Mouse (Mus musculus): ENCODE results near the gene Epha10. TPM values are rescaled to one million over a fixed set of nuclear protein-coding genes. Genes with fewer than 3 reads are reported as not detected.

The Epha10 gene
- total RNA-seq, 2 experiments from 2014 or later = not detected

DNA sequence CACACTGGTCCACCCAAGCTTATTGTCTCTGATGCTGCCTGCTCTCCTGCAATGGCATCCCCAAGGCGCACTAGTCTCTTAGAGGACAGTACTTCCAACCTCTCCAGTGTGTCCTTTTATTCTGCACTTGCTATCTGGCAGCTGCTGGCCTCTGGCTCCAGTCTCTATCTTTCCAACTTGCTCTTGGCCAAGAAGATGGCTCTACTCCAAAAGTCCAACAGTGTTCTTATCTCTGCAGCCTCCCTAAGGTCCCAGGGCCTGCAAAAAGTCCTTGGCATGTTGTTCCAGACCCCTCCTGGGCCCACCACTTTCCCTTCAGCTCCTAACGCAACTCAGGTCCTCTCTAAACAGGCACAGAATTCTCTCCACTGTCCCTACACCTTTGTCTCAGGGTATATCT is 76.6 kb downstream of the Epha10 start:
- no peak for DNase-seq
- intact Hi-C loops (cut with DNase I; ENCODE audit: low total_unique reads) = no loop called here

DNA sequence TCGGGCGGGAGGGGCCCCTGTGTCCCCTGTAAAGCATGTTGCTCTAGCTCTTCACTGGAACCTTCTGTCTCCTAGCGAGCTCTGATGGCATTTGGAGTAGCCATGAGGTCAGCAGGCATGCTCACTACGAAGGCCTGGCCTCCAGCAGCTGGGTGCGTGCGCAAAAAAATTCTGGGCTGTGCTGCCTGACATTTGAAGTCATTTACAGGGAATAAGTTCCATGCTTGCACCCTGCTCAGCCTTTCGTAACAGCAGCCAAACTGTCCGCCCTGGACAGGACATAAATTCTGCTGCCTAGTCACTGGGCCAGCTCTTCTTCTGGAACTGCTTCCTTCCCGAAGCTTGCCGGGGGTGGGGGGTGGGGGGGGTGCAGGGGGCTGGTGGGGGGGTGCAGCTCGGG is 78.4 kb downstream of the Epha10 start:
- intact Hi-C loops (cut with DNase I; ENCODE audit: low total_unique reads) = no loop called here
- peak; percentile 29 for DNase-seq

DNA sequence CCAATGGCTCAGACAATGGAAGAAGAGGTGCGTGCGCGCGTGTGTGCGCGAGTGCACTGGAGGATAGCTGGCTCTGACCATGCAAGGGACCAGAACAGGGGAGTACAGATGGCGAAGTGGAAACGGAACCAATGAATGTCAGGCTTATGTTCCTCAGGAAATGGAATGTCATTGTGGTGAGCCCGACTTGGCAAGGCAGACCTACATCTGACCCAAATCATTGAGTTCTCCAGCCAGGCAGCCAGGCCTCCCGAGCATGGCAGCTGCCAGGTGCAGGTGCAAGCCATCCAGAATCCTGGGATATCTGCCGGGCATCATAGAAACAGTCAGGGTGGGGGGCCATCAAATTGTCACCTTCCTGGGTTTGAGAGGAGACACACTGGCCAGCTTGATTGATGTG is 80.2 kb downstream of the Epha10 start:
- intact Hi-C loops (cut with DNase I; ENCODE audit: low total_unique reads) = no loop called here

DNA sequence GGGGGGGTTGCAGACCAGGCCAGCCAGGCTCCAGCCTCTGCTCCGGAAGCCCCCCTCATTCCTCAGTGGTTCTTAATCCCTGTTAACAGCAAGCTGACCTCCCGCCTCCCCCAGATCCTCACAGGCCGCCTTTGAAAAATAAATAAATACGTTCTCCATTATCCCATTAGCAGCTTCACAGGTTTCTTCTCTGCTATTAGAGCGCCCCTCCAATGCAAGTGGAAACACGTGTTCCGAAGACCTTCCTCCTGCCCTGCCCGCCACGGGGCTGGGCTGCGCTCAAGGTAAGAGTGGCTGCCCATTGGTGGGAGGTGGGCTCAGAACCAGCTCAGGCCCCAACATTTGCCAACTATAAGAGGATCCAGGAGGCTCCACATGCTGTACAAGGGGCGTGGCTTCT is 81.9 kb downstream of the Epha10 start:
- intact Hi-C loops (cut with DNase I; ENCODE audit: low total_unique reads) = no loop called here
- DNase-seq = no peak

More for the DNA sequence above, 80.2 kb downstream of the Epha10 start:
- DNase-seq = no peak

DNA sequence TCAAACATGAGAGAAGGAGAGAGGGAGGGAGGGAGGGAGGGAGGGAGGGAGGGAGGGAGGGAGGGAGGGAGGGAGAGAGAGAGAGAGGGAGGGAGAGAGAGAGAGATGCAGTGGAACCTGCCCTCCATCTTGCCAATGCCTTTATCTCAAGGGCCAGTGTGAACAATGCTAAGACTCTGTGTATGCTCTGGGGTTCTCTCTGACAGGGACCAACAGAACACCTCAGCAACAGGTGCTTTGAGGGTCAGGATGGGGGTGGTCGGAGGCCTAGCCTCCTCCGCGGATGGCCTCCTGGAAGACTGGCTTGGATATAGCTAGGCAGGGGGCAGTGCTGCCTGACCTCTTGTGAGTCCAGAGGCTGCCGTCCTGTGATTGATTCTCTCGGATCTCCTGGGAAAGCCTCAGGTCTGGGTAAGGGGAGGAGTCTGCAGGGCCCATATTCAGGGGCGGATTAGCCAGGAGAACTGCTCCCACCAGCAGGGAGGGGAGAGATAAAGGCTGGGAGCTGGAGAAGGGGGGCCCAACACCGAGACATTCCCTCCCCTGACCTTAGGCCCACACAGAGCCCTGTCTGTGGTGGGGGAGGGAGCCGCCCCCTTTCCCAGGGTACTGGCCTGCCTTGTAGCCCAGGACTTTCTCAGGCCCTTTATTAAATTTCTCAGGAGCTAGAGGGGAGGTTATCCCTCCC is 84.4 kb downstream of the Epha10 start:
- DNase-seq = no peak
- intact Hi-C loops (cut with DNase I; ENCODE audit: low total_unique reads) = no loop called here

Other genes with a start within 250 kb of the Epha10 start
- 1 to 10 TPM; 1.3 to 2.2 TPM for gene Pou3f1, start 224.1 kb upstream of the Epha10 start, total RNA-seq (2021)
- gene Utp11, start 187.3 kb upstream of the Epha10 start, total RNA-seq (2021) = 10 to 100 TPM; 16.5 to 20.4 TPM
- 100 to 1,000 TPM in 1 of 2 experiments, 10 to 100 TPM in 1; 77.5 to 112 TPM for gene Fhl3, start 180.2 kb upstream of the Epha10 start, total RNA-seq (2021)
- gene Sf3a3, start 166.1 kb upstream of the Epha10 start, total RNA-seq (2021) = 10 to 100 TPM; 14.7 to 17.4 TPM
- gene Inpp5b, start 139.0 kb upstream of the Epha10 start, total RNA-seq (2021) = 1 to 10 TPM; 8.7 to 9.4 TPM
- gene Mtf1, start 78.8 kb upstream of the Epha10 start, total RNA-seq (2021) = 10 to 100 TPM in 1 of 2 experiments, 1 to 10 TPM in 1; 8.0 to 10.7 TPM
- gene Yrdc, start 30.2 kb upstream of the Epha10 start, total RNA-seq (2021) = 1 to 10 TPM; 7.9 to 8.4 TPM
- gene 1110065P20Rik, start 29.7 kb upstream of the Epha10 start, total RNA-seq (2021) = 10 to 100 TPM; 20.2 to 21.4 TPM
- under 1 TPM; 0.16 TPM for gene Maneal, start 18.7 kb upstream of the Epha10 start, total RNA-seq (2021)
- 1 to 10 TPM; 5.9 to 7.3 TPM for gene 9930104L06Rik, start 56.1 kb downstream of the Epha10 start, total RNA-seq (2021)
- gene Cdca8, start 58.4 kb downstream of the Epha10 start, total RNA-seq (2021) = 1 to 10 TPM; 3.8 to 4.0 TPM
- under 1 TPM in 1 of 2 experiments, not detected in 1; 0.33 TPM for gene Rspo1, start 105.5 kb downstream of the Epha10 start, total RNA-seq (2021)
- gene Gnl2, start 135.7 kb downstream of the Epha10 start, total RNA-seq (2021) = 10 to 100 TPM; 27.2 to 29.3 TPM
- gene Dnali1, start 184.8 kb downstream of the Epha10 start, total RNA-seq (2021) = not detected
- gene Snip1, start 185.8 kb downstream of the Epha10 start, total RNA-seq (2021) = 1 to 10 TPM; 5.6 to 5.8 TPM
- 10 to 100 TPM in 1 of 2 experiments, 1 to 10 TPM in 1; 8.4 to 10.1 TPM for gene Meaf6, start 204.2 kb downstream of the Epha10 start, total RNA-seq (2021)
- 1 to 10 TPM; 1.5 to 2.5 TPM for gene Zc3h12a, start 246.9 kb downstream of the Epha10 start, total RNA-seq (2021)

Measured in gastrocnemius, postnatal 14 days (tissue).